Mouse (Mus musculus) splenic B cell, adult 2 months (primary cell): ENCODE data around the gene Trappc4.
"Not testable (repeated sequence)": the region's sequence is repeated elsewhere in the genome, so short reads cannot be mapped to it uniquely, and the experiment has no call there.

Source experiments
- DNase-seq: peaks from one replicate; pipeline ENCODE4 v3.0.0-alpha.2; 2011; ENCODE audit warnings: low read depth, low spot score
- H3K27me3 ChIP-seq: 2 replicates; pipeline ENCODE4 v1.6.1; 2012; ENCODE audit warnings: mild to moderate bottlenecking, low read length, moderate library complexity, mixed read lengths; ENCODE audit not compliant: control insufficient read depth, poor library complexity, insufficient read depth, severe bottlenecking
- H3K36me3 ChIP-seq: 2 replicates; pipeline ENCODE4 v1.6.1; 2012; ENCODE audit warnings: mild to moderate bottlenecking, low read length, moderate library complexity, mixed read lengths; ENCODE audit not compliant: control insufficient read depth, poor library complexity, insufficient read depth, severe bottlenecking

Trappc4 gene

DNA sequence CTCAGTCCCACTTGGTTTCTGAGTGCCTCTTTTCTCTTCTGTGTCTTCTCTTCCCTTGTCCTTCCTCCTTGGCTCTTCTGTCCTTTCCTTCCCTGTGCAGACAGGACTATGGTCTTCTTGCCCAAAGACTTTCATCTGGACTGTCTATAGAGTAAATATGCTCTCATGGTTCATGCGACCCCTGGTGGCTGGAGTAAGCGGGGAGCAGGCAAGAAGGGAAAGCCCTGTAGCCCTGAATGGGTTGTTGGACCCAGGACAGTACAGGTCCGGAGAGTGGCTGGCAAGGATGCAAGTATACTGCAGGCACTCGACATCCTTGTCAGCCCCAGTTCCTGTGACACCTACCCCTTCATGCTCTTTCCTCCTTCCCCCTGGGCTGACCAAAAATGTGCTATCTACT, 15.9 kb downstream of the Trappc4 start:
- Histone ChIP-seq H3K36me3 (peaks cover 14% of the 10 kb centered on the region), H3K27me3 (no peaks in the 10 kb centered on the region)
- peak; percentile 82 for DNase-seq

DNA sequence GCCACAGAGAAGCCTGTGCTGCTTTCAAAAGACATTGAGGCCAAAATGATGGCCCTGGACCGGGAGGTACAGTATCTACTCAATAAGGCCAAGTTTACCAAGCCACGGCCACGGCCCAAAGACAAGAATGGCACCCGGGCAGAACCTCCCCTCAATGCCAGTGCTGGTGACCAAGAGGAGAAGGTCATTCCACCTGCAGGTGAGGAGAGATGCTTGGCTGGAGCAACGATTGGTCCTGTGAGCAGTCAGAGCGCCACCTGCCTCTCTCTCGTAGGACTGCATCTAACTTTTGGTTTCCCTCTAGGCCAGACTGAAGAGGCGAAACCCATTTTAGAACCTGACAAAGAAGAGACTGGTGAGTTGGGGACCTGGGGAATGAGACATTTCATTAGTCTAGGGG, 18.1 kb downstream of the Trappc4 start:
- DNase-seq: peak; percentile 76
- Histone ChIP-seq H3K36me3 (peaks cover 16% of the 10 kb centered on the region), H3K27me3 (no peaks in the 10 kb centered on the region)

DNA sequence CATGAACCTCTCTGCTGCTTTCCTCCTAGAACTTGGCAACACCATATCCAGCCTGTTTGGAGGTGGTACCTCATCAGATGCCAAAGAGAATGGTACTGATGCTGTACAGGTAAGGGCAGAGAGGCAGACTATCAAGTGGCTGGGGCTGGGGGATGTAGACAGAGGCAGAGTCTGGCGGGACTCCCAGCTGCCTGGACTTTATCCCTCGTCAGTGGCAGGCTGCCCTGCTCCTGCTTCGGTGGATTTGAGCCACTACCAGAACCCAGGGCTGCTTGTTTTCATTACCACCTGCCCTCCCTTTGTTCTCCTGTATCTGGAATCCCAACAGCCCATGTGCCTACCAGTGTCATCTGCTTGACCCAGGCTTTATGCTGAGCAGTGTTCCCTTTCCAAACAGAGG, 20.2 kb downstream of the Trappc4 start:
- H3K27me3 ChIP-seq: no peaks in the 10 kb centered on the region
- no peak for DNase-seq
- peaks cover 19% of the 10 kb centered on the region for H3K36me3 ChIP-seq

DNA sequence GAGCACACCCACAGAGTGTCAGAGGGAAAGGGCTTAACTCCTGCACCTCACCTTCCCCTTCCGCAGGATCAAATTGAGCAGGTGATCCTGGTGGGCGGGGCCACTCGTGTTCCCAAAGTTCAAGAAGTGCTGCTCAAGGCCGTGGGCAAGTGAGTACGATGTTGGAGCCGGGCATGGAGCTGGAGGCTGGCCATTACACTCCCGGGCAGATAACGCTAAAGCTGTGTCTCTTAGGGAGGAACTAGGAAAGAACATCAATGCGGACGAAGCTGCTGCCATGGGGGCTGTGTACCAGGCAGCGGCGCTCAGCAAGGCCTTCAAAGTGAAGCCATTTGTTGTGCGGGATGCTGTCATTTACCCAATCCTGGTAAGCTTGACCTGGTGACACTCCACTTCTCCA, 22.8 kb downstream of the Trappc4 start:
- Histone ChIP-seq H3K27me3 (no peaks in the 10 kb centered on the region), H3K36me3 (peaks cover 18% of the 10 kb centered on the region)
- DNase-seq: no peak

DNA sequence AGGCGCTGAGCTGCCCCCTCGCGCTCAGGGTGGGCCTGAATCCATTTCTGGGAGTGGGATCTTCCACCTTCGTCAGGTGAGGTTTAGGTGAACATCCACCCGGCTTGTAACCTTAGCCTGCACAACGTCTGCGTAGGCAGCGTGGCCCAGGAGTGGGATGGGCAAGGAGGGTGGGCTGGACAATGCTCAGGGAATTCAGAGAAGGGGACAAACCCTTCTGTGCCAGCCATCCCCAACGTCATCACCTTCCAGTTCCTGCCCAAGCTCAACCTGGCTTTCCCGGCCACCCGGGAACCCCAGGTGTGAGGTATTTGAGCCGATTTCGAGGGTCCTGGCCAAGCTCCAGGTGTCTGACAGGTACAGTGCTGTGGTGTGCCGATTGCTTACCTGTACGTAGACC, 27.5 kb downstream of the Trappc4 start:
- no peak for DNase-seq
- Histone ChIP-seq H3K36me3 (peaks cover 9% of the 10 kb centered on the region), H3K27me3 (no peaks in the 10 kb centered on the region)

DNA sequence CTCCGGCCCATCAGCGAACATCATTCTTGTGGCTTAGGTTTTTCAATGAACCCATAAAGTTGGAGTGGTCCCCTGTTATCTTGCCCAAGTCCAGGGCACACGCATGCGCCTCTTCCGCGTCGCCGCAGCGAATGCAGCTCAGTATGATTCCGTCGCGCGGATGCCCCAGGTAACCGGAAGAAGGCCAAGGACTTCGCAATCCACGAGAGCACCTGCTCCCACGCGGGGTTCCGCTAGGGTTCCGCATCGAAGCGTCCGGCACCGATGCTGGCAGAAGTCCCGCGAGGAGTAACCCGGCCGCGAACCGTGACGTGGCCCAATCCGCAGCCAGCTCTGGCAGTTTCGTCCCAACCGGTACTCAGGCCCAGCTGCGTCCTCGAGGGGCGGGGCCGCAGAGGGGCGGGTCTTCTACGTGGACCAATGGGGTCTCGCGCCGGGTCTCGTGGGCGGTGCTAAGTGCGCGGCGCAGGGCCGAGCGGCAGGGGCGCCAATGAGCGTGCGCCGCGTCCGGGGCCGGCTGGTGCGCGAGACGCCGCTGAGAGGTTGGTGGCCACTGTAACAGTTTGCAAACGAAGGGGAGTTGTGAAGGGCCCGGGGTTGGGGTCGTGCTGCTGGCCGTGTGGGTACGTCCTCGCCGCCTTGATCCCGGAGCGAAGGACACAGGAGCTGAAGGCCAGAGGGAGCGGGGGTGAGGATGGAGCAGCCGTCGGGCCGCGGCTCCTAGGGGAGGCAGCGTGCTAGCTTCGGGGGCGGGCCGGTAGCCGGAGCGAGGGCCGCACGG, 28.2 kb downstream of the Trappc4 start, which contains the start of gene Hyou1:
TSS of gene Hyou1 (plus strand) at position 437 of the 781 bp plus-strand sequence.
- peaks cover 8% of the 10 kb centered on the region for H3K36me3 ChIP-seq
- no peaks in the 10 kb centered on the region for H3K27me3 ChIP-seq
- peak; percentile 99 for DNase-seq

DNA sequence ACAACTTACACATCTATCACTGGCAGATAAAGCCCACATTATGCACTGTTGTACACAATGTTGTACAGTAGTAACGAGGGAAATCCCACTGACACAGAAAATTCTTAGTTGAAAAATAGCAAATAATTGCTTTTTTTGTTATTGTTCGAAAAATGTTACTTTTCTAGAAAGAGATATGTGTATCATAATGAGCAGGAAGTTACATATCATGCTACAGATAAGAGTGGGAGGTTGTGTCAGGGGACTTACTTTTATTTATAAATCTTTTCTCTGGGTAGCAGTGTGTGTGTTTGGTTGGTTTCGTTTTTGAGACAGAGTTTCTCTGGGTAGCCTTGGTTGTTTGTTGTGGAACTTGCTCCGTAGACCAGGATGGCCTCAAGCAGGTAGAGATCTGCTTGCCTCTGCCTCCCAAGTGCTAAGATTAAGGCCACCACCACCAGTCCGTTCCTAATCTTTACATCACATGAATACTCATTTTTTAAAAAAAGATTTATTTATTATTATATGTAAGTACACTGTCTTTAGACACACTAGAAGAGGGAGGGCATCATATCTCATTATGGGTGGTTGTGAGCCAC, 29.2 kb downstream of the Trappc4 start:
- H3K27me3 ChIP-seq: no peaks in the 10 kb centered on the region
- peak; percentile 28 for DNase-seq

DNA sequence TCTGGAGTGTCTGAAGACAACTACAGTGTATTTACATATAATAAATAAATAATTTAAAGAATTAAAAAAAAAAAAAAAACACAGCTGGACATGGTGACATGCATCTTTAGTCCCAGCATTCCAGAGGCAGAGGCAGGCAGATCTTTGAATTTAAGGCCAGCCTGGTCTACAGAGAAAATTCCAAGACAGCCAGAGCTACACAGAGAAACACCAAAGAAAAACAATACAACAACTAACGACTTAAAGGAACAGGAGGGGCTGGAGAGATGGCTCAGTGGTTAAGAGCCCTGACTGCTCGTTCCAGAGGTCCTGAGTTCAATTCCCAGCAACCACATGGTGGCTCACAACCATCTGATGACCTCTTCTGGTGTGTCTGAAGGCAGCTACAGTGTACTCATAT, 30.1 kb downstream of the Trappc4 start:
- H3K36me3 ChIP-seq, DNase-seq, H3K27me3 ChIP-seq: not testable (repeated sequence)

More for the DNA sequence above, 29.2 kb downstream of the Trappc4 start:
- peaks cover 8% of the 10 kb centered on the region for H3K36me3 ChIP-seq

DNA sequence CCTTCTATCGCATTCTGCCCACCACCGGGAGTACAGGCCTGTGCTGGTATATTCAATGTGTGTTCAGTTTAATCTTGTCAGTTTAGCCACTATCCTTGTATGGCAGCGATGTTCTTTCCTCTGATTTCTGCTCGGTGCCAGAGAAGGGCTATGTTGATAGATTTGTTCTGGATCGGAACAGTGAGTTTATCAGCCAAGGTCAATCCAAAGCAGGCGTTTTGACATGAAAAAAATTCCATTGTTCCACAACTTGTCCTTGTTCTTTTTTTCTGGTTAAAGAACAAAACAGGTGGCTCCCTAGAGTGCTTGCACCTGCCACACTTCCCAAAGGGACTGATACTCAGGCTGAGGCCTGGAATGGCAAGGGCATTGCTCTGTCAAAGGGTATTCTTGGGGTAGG, 31.3 kb downstream of the Trappc4 start:
- peaks cover 3% of the 10 kb centered on the region for H3K36me3 ChIP-seq
- H3K27me3 ChIP-seq: no peaks in the 10 kb centered on the region
- no peak for DNase-seq

DNA sequence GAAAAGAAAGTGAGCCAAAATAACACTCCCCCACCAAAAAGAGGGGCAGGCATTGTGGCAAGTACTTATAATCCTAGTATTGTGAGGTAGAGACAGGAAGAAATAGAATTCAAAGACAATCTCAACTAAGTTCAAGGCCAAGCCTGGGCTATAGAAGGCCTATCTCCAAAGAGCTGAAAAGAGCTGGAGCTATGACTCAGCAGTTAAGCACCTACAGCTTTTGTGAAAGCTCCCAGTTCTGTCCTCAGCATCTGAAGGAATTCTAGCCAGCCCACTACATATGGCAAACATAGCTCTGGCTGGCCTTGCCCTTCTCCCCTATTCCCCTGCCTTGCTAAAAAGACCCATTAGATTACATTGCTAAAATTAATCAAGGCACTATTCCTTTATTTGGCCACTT, 34.0 kb downstream of the Trappc4 start:
- Histone ChIP-seq H3K27me3 (no peaks in the 10 kb centered on the region), H3K36me3 (no peaks in the 10 kb centered on the region)
- no peak for DNase-seq

DNA sequence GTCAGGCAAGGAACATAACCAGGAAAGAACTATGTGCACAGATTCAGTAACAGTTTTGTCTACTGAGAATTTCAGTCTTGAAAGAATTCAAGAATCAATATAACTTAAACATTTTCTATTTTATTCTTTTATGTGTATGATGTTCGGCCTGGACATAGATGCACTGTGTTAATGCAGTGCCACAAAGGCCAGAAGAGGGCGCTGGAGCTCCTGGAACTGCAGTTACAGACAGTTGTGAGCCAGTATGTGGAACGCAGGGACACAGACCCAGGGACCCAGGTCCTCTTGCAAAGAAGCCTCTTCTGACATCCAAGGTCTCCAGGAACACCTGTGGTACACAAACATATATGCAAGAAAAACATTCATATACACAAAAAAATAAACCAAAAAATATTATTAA, 42.9 kb downstream of the Trappc4 start:
- no peaks in the 10 kb centered on the region for H3K27me3 ChIP-seq
- peak; percentile 60 for DNase-seq

DNA sequence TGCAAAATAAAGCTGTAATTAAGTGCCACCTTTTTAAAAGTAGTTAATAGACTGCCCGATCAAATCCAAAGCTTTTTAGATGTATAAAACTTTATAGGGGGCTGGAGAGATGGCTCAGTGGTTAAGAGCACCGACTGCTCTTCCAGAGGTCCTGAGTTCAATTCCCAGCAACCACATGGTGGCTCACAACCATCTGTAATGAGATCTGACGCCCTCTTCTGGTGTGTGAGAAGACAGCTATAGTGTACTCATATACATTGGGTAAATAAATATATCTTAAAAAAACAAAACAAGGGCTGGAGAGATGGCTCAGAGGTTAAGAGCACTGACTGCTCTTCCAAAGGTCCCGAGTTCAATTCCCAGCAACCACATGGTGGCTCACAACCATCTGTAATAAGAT, 45.5 kb downstream of the Trappc4 start:
- not testable (repeated sequence) for H3K36me3 ChIP-seq, H3K27me3 ChIP-seq, DNase-seq

More for the DNA sequence above, 42.9 kb downstream of the Trappc4 start:
- H3K36me3 ChIP-seq: no peaks in the 10 kb centered on the region; the same call in 1 of the 2 replicates

DNA sequence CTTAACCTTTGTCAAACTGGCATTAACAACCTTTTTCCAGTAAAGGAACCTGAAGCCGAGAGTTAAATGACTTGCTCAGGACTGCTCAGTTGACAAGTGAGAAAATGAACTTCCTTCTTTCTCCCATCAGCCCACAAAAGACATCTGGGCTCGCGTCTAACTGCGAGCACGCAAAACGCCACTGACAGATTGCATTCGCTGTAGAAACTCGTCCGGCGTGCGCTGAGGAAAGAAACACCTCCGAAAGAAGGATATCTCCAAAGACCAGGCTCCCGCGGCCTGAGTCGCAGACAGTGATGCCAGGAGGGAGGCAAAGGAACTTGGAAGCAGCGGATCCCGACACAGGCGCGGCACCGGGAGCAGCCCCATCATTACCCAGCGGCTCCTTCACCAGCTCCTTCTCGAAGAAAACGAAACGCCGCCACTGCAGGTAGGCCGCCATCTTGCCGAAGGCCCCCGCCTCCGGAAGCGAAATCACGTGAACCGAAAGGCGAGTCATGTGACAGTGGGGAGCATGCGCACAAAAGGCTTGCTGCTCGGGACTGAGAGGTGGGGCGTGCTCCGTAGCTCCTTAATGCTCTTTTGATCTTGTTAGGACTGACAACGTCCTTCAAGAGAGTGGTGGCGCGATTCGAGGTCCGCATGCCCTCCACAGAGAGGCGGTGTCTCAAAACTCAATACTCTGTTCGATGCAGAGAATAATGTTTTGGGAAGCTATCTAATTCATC, 46.0 kb downstream of the Trappc4 start, which contains the start of gene Vps11:
TSS of gene Vps11 (minus strand) at position 481 of the 728 bp plus-strand sequence.
- H3K27me3 ChIP-seq: no peaks in the 10 kb centered on the region
- H3K36me3 ChIP-seq: peaks cover 13% of the 10 kb centered on the region
- peak; percentile 99 for DNase-seq

DNA sequence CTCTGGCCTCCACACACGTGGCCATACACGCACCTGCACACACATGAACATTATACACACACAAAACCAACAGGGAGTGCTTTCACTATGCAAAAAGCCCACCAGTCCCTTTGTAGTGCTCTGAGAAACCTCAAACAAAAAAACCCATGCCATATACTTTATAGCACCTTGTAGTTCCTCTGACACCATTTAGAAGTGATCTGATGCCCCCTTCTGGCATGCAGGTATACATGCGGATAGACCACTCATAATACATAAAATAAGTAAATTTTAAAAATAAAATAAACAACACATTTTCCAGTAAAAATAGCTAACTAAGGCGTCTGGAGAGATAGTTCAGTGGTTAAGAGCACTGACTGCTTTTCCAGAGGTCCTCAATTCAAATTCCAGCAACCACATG, 50.2 kb downstream of the Trappc4 start:
- Histone ChIP-seq H3K36me3 (peaks cover 32% of the 10 kb centered on the region), H3K27me3 (no peaks in the 10 kb centered on the region)
- peak; percentile 77 for DNase-seq
